Comparison of ENCODE assay signal across 16 mouse cellular contexts in the genomic region with DNA sequence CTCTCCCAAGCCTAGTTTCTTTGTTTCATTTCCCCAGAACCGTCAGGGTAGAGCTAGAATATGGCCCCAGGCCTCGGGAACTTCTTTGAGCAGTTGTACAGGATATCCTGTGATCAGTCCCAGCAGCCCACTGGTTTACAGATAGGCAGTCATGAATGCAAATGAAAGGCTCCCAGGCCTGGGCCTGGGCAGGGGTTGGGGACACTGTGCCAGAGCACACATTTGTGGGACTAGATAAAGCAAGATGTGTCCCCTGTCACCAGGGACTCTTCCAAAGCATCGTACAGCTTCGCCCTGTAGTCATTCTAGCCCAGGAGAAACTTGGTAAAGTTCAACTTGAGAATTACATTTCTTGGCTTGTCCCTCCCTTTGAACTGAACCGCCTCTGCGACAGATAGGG.
"Had no signal": no experiment of that assay in that cellular context is flagged by ENCODE, and none has a peak within 500 bp of the region (broad histone marks: within the 10 kb centered on the region; RNA-seq: fewer than 3 reads in every experiment).

No protein-coding gene starts in this region.

- H3K4me1 ChIP-seq: limb, embryonic 15.5 days; liver, embryonic 15.5 days; midbrain, embryonic 13.5 days; midbrain, embryonic 15.5 days; neural tube, embryonic 12.5 days; stomach, embryonic 15.5 days had no signal

- H3K27me3 ChIP-seq: limb, embryonic 15.5 days; liver, embryonic 15.5 days; midbrain, embryonic 13.5 days; midbrain, embryonic 15.5 days; neural tube, embryonic 12.5 days; stomach, embryonic 15.5 days had no signal

- H3K4me3 ChIP-seq: limb, embryonic 15.5 days; liver, embryonic 15.5 days; midbrain, embryonic 13.5 days; midbrain, embryonic 15.5 days; neural tube, embryonic 12.5 days; stomach, embryonic 15.5 days had no signal

- H3K9me3 ChIP-seq: limb, embryonic 15.5 days; liver, embryonic 15.5 days; midbrain, embryonic 13.5 days; midbrain, embryonic 15.5 days; neural tube, embryonic 12.5 days; stomach, embryonic 15.5 days had no signal

- H3K9ac ChIP-seq: limb, embryonic 15.5 days; liver, embryonic 15.5 days; lung, embryonic 14.5 days; midbrain, embryonic 13.5 days; midbrain, embryonic 15.5 days; neural tube, embryonic 12.5 days; stomach, embryonic 15.5 days had no signal

- H3K27ac ChIP-seq: limb, embryonic 15.5 days; liver, embryonic 15.5 days; macrophage; midbrain, embryonic 13.5 days; midbrain, embryonic 15.5 days; neural tube, embryonic 12.5 days; stomach, embryonic 15.5 days; stomach, postnatal 0 days had no signal

- ATAC-seq: midbrain, embryonic 13.5 days; midbrain, embryonic 15.5 days had no signal

- H3K4me2 ChIP-seq: limb, embryonic 15.5 days; liver, embryonic 15.5 days; lung, embryonic 14.5 days; midbrain, embryonic 11.5 days; midbrain, embryonic 13.5 days; midbrain, embryonic 15.5 days; neural tube, embryonic 12.5 days; stomach, embryonic 15.5 days had no signal

- DNase-seq: lung, adult 18-20 months; lung, embryonic 14.5 days; lung, postnatal 10 days; lung, postnatal 36 days; right cerebral cortex, postnatal 14 days; thymus, adult 2 months; thymus, postnatal 36 days had no signal
